Mouse (Mus musculus) ES-Bruce4 (cell line): ENCODE measurements around the gene Slc47a2.

Experiments
- CTCF ChIP-seq: IDR thresholded peaks from one replicate; pipeline ENCODE4 v1.8.1; 2011; ENCODE audit warnings: low read depth, low read length
- EP300 ChIP-seq: IDR thresholded peaks from 2 replicates; pipeline ENCODE4 v1.6.1; 2011; ENCODE audit warnings: low read depth, low read length; ENCODE audit not compliant: insufficient read depth

GRCm38 (mm10) chr11:61341233-61341632 lies 1.4 kb downstream of the Slc47a2 start:
- no peak for TF ChIP-seq CTCF
- TF ChIP-seq EP300 = no peak
